In genomic region chr2:68229081-68229480, GRCm38 (mm10) we compare ENCODE assay signal across 27 mouse cellular contexts.
DNase-seq lines count a peak whose midpoint lies in the region; ATAC-seq and TF ChIP-seq lines count a peak whose summit lies in the region.
"Had no signal": no experiment of that assay in that cellular context is flagged by ENCODE, and none has a peak within 500 bp of the region (broad histone marks: within the 10 kb centered on the region; RNA-seq: fewer than 3 reads in every experiment).

No protein-coding gene starts in this region.

- H3K4me3 ChIP-seq in kidney, embryonic 14.5 days (ENCODE audit: low read length): no peak overlapping the region
- no peak overlapping the region for H3K4me3 ChIP-seq in lung, embryonic 14.5 days (ENCODE audit: low read depth, low read length)
- H3K4me3 ChIP-seq: embryonic facial prominence, embryonic 13.5 days; embryonic facial prominence, embryonic 15.5 days; erythroblast, embryonic 14.5 days; forebrain, embryonic 10.5 days; forebrain, embryonic 12.5 days had no signal

- no peaks in the 10 kb centered on the region for H3K27me3 ChIP-seq in kidney, embryonic 14.5 days (ENCODE audit: control insufficient read depth, insufficient read depth, low read length)
- H3K27me3 ChIP-seq in lung, embryonic 14.5 days (ENCODE audit: insufficient read depth, low read length): no peaks in the 10 kb centered on the region
- H3K27me3 ChIP-seq in Patski: no peaks in the 10 kb centered on the region
- H3K27me3 ChIP-seq: CH12.LX; embryonic facial prominence, embryonic 13.5 days; embryonic facial prominence, embryonic 15.5 days; forebrain, embryonic 12.5 days had no signal

- peak; percentile 52 for DNase-seq in heart, adult 11 months
- no peak for DNase-seq in heart, postnatal 25 days (ENCODE audit: low spot score)
- no peak for DNase-seq in kidney, adult 18-20 months
- no peak for DNase-seq in lung, embryonic 14.5 days
- DNase-seq in lung, postnatal 14 days: no peak
- DNase-seq in Patski (ENCODE audit: low read depth, low spot score): peak; percentile 42
- DNase-seq: adrenal gland, adult 2 months; adrenal gland, postnatal 10 days; adrenal gland, postnatal 25 days; B cell, adult 2 months; cerebellum, adult 11 months; cerebellum, adult 18-20 months; cerebellum, adult 8-10 months; cerebellum, adult 9-11 months; cerebellum, postnatal 14 days; cerebellum, postnatal 36 days; embryo, embryonic 11 days had no signal

- TF ChIP-seq CTCF in lung, embryonic 14.5 days (IDR thresholded peaks at IDR 0.05; ENCODE audit: low read depth): no peak
- TF ChIP-seq CTCF in Patski (IDR thresholded peaks at IDR 0.05): no peak

- CTCF ChIA-PET in Patski (lab: Charles Lee): no interaction called here

- H3K27ac ChIP-seq in kidney, embryonic 14.5 days (ENCODE audit: low read depth, low read length): no peak overlapping the region
- H3K27ac ChIP-seq in lung, embryonic 14.5 days (ENCODE audit: low read depth): no peak overlapping the region
- H3K27ac ChIP-seq: embryonic facial prominence, embryonic 13.5 days; embryonic facial prominence, embryonic 15.5 days; forebrain, embryonic 10.5 days; forebrain, embryonic 12.5 days had no signal

- no peak overlapping the region for H3K9ac ChIP-seq in kidney, embryonic 14.5 days (ENCODE audit: low read depth, low read length)
- no peak overlapping the region for H3K9ac ChIP-seq in lung, embryonic 14.5 days
- H3K9ac ChIP-seq: embryonic facial prominence, embryonic 13.5 days; embryonic facial prominence, embryonic 15.5 days; forebrain, embryonic 12.5 days had no signal

- H3K4me2 ChIP-seq in kidney, embryonic 14.5 days (replicated peaks; ENCODE audit: low read depth, low read length): no peak overlapping the region
- no peak overlapping the region for H3K4me2 ChIP-seq in lung, embryonic 14.5 days
- H3K4me2 ChIP-seq: embryonic facial prominence, embryonic 13.5 days; embryonic facial prominence, embryonic 15.5 days; forebrain, embryonic 12.5 days had no signal

- WGBS in kidney, embryonic 14.5 days: 64% methylated on average over 2 of the region's 2 CpGs
- WGBS in lung, embryonic 14.5 days: 44% methylated on average over 2 of the region's 2 CpGs

- 0 out of 2 replicates have a peak, but pooled peaks have one; percentile 32 for ATAC-seq in kidney, embryonic 14.5 days (ENCODE audit: low FRiP score, low TSS enrichment)
- ATAC-seq in lung, embryonic 14.5 days (ENCODE audit: insufficient read depth): peak; percentile 12; the same call in 1 of the 2 replicates
- ATAC-seq in Patski: peak; percentile 73
- ATAC-seq: CD4-positive, CD25-positive, alpha-beta regulatory T cell, adult 4 months; forebrain, embryonic 14.5 days had no signal

- intact Hi-C loops in heart, postnatal 25 days (cut with DNase I): no loop called here

- POLR2A ChIA-PET in Patski (lab: Charles Lee): interaction anchor here (0.6 kb wide), 1 partner anchor 16 kb away, joined by 3 read pairs; no protein-coding TSS in a partner anchor

- H3K9me3 ChIP-seq in kidney, embryonic 14.5 days (ENCODE audit: control insufficient read depth, low read length): no peaks in the 10 kb centered on the region
- no peaks in the 10 kb centered on the region for H3K9me3 ChIP-seq in lung, embryonic 14.5 days (ENCODE audit: low read depth, low read length)
- H3K9me3 ChIP-seq: embryonic facial prominence, embryonic 13.5 days; embryonic facial prominence, embryonic 15.5 days; forebrain, embryonic 10.5 days; forebrain, embryonic 12.5 days had no signal

- H3K36me3 ChIP-seq in kidney, embryonic 14.5 days (ENCODE audit: control insufficient read depth, insufficient read depth, low read length): no peaks in the 10 kb centered on the region; the same call in 1 of the 2 replicates
- 0 out of 2 replicates have a peak, but pooled peaks cover 3% of the 10 kb centered on the region for H3K36me3 ChIP-seq in lung, embryonic 14.5 days (ENCODE audit: insufficient read depth)
- H3K36me3 ChIP-seq: embryonic facial prominence, embryonic 13.5 days; embryonic facial prominence, embryonic 15.5 days; forebrain, embryonic 12.5 days; G1E had no signal

- H3K4me1 ChIP-seq in kidney, embryonic 14.5 days (ENCODE audit: control insufficient read depth, insufficient read depth, low read length): no peaks in the 10 kb centered on the region
- no peaks in the 10 kb centered on the region for H3K4me1 ChIP-seq in lung, embryonic 14.5 days (ENCODE audit: insufficient read depth)
- H3K4me1 ChIP-seq: embryonic facial prominence, embryonic 13.5 days; embryonic facial prominence, embryonic 15.5 days; forebrain, embryonic 10.5 days; forebrain, embryonic 12.5 days had no signal

- in situ Hi-C loops in Patski (cut with MboI; ENCODE audit: low pct_unique_long_range_greater_than_20kb): no loop called here

Comparison
In these comparisons a context has a peak if more than half of its experiments do, and no peak if none do; other contexts are left out.
1. DNase-seq: peak in heart, adult 11 months (single experiment) and Patski (single experiment); none in heart, postnatal 25 days (single experiment), kidney, adult 18-20 months (single experiment), lung, embryonic 14.5 days (single experiment) and lung, postnatal 14 days (single experiment).
2. ATAC-seq: peak in every context shown above with its lines; median percentile 73 in Patski; 32 in kidney, embryonic 14.5 days; 12 in lung, embryonic 14.5 days.